Mouse (Mus musculus) left cerebral cortex, adult 11 months (tissue): Measurements from ENCODE around the gene Atp6v0b.
A peak's percentile ranks its signal among the peaks of the same experiment; 100 is the strongest.

Source experiments
- DNase-seq: peaks from one replicate; pipeline ENCODE4 v3.0.0; 2022; ENCODE audit warnings: low spot score

Atp6v0b gene

DNA sequence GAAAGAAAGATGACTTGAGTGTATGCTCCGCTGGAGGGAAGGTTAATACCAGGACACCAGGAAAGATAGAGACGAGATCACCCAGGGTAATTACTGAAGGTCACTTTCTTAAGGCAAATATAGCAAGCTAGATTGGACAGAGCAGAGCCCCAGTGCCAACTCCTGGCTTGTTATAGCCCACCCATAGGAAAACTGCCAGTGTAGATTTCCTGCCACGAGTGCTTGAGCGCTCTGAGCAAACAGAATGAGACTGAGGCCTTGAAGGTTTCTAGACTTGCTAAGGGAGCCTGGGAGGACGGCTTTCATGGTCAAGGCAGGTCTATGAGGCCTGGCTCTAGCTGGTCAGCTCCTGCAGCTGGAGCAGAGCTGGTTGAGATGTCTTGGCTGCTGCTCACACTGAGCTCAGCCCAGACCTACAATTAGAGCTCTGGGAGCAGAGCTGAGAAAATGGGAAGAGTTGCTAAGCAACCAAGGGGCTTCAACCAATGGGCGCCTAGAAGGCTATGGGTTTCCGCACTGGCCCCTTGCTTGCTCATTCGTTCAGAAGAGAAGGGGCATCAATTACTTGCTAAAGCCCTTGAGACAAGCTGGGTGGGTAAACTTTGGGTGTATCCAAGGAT lies 21.8 kb upstream of the Atp6v0b start:
- no peak for DNase-seq

DNA sequence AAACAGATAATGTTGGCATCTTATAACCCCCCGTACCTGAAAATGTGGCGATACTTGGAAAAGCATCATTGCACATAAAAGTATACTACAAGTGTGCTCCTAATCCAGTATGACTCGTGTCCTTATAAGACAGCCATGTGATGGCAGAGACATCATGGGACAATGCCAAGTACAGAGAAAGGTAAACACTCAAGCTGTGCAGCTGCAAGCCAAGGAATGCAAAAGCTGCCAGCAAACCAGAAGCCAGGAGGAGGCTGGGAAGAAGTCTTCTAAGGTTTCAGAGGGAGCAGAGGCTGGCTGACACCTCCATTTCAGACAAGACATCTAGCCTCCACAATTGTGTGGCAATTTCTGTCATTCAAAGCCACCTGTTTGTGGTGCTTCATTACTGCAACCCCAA lies 19.1 kb upstream of the Atp6v0b start:
- no peak for DNase-seq

DNA sequence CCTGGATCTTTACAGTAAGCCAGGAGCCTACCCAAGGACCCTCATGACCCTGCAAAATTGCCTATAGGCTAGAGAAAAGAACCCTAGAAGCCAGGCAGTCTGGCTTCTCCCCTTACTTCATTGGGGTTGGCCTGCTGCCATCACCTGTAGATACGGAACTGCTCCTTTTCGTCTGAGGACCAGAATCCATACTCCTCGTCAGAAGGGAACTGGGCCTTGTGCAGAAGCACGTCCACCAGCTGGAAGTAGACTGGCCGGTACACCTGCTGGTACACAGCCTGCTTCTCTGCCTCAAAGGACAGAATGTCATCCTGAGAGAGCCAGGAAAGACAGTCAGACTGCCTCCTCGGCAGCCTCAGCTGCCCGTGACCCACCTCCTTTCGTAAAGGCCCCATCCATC lies 17.6 kb upstream of the Atp6v0b start:
- no peak for DNase-seq

DNA sequence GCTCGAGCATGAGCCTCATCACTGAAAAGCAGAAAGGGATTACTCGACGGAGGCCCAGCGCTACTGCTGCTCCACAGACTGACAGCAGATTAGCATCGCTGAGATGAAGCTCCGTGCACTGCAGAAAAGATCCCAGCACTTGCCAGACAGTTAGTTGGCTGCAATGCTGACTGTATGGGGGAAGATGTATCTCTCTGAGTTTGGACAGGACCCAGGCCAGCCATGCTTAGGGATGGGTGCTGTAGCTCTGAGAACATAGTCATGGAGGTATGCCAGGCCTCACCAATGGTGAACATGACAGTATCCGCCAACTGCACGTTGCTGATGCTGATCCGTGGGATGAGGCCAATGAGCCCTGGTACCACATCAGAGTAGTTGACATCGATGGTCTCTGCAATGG lies 17.0 kb upstream of the Atp6v0b start:
- no peak for DNase-seq

DNA sequence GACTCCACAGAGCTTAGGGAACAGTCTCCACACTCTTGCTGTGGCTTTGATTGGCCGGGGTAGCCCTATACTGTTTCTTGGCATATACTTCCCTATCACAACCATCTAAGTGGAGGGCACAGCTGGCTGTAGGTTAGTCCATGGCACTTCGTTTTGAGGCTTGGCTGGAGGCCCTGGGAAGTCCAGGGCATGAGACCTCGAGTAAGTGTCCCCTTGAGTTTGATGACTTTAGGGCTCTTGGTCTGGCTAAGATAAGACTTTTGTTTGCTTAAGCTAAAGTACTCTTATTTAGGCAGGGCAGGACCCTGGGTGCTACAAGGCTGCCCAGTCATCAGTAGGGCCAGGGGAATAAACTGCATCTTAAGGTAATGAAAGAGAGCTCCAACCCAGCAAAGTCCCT lies 11.0 kb upstream of the Atp6v0b start:
- no peak for DNase-seq

DNA sequence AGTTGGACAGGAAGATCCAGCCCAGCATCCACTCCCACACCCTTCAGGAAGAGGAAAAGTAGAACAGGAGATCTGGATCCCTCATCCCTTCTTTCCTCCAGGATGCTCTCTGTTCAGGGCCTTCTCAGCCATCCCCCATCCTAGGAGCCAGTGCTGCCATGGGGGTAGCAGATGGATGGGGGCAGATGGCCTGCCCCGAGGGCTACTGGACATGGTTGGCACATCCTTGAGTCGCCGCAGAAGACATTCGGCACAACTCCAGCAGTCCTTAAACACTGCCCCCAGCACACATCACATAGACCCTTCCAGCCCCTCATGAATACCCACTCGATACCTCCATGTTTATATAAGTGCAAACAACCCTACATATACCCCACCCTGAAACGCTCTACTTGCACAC lies 8.9 kb upstream of the Atp6v0b start:
- DNase-seq: no peak

DNA sequence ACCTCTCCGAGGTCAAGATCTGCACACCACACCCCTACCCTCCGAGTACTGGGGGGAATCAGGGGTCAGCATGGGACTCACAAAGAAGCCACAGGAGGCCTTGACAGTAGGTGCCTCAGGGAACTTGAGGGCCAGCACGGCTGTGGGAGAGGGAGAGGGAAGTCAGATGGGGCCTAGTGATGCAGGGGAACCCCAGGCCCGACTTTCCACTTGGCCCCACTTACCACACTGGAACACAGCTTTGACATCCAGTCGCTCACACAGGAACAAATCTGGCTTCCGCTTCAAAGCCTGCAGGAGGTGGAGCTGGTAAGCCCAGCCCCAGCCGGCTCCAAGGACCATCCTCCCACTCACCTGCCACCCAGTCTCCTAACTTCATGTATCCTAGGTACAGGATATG lies 8.2 kb upstream of the Atp6v0b start:
- no peak for DNase-seq

DNA sequence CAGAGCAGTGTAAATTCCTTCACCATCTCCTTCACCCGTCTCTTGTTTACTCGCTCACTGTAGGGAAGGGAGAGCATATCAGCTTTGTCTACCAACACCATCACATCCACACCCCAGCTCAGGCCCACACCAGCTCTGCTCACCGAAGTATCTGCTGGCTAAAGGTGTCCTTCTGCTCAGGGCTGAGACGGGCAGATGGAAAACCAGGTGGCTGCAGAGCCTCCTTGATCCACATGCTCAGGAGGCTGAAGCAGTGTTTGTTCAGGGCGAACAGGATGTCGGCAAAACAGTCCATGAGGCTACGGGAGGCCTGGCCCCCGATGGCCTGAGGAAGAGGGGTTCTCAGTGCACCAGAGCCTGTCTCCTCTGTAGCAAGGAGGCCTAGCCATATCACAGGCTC lies 7.5 kb upstream of the Atp6v0b start:
- no peak for DNase-seq

DNA sequence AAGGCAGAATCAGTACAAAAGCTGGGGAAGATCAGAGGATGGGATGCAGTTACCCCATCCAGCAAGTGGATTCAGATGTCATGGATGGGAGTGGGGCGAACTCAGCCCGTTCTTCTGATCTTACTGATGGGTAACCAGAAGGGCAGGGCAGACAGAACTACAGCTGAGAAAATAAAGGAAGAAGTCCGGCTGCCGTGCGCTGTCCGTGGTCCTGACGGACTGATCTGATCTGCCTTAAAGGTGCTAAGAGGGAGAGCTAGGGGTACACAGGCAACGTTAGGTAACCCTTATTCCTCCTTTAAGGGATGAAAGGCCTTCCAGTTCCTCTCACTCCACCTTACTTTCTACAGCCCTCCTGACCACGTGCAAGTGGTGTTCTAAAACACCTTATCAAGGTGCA lies 6.2 kb upstream of the Atp6v0b start:
- no peak for DNase-seq

DNA sequence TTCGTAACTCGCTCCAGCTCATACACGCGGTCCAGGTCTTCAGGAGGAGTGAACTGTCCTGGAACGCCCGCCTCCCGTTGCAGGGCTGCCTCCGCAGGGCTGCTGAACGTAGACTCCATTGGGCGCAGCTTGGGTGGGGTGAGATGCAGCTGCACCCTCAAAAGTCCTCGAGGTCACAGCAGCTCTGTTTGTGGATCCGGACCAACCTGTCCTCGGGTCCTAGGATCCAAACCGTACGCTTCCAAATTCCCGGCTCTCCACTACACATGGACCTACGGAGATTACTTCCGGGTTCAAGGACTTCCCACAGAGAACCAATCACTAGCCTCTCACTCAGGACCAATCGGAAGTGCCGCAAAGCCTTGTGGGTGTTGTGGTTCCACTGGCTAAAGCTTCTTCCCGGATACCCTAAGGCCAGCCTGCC lies 4.6 kb upstream of the Atp6v0b start, which contains the start of gene Dph2:
TSS of gene Dph2 (minus strand) at position 295 of the 424 bp plus-strand sequence.
- DNase-seq: peak; percentile 85

DNA sequence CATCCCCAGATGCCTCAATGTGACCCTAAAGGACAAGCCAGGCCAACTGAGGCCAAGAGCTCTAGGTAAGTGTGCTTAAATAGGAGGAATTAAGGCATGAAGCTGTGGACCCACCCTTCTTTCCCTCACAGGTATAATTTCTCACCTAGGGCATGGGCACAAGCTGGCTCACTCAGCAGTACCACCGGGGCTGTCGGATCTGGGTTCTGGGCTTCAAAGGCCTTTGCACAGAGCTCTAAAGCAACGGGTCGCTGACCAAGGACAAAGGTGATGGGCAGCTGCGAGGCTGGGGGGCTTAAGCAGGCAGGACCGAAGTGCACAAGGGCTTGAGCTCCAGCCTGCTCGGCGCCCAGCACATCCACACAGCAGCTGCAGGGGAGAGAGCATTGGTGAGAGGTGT lies 3.6 kb upstream of the Atp6v0b start:
- DNase-seq: no peak

DNA sequence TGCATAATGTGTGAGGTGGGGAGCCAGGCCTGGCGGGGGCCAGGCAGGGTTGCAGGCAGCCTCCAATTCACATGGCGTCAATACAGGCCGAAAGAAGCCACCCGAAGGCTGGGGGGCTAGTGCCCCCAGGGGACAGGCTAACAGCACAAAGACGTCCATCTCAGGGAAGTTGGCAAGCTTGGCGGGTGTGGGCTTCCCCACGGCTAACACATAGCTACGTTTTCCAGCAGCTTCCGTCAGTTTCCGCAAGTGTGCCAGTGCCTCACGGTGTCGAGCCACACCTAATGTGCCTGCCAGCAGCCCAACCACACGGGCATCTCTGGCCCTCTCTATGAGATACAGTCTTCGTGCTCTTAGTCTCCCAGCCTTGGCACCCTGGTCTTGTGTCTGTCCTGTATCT lies 2.9 kb upstream of the Atp6v0b start:
- DNase-seq: no peak

DNA sequence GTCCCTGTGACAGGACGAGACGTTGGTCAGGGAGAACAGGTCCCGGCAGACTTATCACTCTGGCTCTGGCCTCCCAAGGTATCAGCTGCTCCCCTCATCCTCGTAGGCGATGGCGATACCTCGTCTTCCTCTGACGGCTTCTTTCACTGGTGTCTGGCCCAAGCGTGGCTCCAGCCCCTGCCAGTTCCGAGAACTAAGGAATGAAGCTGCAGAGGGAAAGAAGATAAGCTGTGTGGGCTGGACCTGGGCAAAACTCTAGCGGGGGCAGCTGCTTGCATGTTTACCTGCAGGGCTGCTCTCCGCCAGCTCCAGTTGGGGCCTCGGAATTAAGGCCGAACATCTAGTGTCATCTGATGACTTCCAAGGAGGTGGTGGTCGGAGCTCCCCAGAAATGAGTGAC lies 2.3 kb upstream of the Atp6v0b start:
- no peak for DNase-seq

DNA sequence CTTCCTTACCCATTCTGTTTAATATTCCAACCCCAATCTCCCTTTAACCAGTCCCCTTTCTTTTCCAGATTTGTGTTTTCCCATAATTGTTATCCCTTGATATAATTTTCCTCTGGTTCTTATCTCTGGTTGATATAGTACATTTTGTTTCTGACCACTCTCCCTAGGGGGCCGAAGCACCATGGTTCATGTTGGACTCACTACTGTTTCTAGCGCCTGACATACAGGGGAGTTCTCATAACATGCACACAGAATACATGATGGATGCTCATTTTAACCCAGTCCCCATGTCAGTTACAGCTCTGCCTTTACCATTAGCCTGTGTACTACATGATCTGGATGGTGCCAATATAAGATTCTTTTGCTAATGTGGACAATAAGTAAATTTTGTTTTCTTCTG lies 787 bp upstream of the Atp6v0b start:
- DNase-seq: no peak

DNA sequence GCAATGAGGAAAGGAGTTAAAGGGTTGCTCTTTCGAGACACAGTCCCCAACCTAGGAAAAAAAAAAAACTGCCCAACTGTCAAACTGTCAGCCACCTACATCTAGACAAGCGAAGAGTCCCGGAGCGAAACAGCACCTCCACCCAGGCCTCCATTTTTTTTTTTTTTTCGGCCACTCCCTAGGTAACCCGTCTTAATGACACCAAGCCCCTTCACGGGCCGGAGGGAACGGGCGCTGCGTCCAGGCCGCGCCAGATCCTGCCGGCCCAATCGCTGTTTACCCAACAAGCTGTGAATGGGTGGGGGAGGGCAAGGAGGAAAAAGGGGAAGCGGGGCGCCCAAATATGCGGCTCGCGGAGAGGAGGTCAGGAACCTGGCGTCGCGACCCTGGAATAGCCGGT lies 489 bp downstream of the Atp6v0b start:
- no peak for DNase-seq

DNA sequence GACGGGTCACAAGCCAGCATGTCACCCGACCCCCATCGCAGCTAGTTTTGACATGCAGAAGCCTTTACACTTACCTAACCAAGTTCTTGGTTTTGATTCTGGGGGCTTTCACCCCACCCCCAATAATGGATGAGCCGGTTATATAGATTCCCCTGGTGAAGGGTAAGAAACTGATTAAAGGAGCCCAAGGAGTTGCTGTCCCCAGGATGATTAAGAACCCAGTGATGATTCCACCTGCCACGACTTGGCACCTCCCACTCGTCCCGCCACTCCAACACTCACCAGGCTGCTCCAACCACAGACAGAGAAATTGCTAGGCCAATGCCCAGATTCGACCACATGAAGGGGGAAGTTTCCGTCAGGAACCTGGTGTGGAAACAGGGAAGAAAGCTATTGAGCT lies 1.1 kb downstream of the Atp6v0b start:
- no peak for DNase-seq

DNA sequence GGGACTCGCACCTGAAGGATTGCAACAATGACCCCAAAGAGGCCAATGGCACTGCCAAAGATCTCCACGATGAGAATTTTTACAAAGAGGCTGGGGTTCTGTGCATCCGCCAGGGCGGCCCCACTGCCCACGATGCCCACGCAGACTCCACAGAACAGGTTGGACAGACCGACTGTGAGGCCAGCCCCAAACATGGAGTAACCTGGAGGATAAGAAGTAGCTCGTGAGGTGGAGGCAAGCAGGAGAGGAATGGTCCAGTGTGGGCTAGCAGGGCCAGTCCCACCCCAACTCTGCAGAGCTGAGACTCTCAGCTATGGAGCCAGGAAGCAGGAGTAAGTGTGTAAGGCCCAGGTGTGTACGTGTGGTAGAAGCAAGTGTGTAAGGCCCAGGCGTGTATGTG lies 2.0 kb downstream of the Atp6v0b start:
- DNase-seq: no peak

DNA sequence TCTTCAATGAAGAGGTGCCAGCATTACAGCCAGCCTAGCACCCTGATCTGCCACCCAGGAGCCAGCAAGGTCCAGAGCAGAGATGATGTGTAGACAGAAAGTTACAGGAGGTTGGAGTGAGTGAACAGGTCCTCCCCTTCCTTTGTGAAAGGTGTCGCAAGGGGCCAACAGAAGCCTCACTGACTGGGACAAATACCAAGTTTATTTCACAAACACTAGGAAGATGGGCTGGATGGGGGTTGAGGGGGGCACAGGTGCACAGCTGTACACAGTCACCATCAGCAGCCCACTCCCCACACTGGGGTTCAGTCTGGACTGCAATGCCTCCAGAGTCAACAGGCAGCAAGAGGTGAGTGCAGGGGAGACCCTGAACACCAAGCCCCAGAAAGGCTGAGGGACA lies 3.0 kb downstream of the Atp6v0b start:
- no peak for DNase-seq

DNA sequence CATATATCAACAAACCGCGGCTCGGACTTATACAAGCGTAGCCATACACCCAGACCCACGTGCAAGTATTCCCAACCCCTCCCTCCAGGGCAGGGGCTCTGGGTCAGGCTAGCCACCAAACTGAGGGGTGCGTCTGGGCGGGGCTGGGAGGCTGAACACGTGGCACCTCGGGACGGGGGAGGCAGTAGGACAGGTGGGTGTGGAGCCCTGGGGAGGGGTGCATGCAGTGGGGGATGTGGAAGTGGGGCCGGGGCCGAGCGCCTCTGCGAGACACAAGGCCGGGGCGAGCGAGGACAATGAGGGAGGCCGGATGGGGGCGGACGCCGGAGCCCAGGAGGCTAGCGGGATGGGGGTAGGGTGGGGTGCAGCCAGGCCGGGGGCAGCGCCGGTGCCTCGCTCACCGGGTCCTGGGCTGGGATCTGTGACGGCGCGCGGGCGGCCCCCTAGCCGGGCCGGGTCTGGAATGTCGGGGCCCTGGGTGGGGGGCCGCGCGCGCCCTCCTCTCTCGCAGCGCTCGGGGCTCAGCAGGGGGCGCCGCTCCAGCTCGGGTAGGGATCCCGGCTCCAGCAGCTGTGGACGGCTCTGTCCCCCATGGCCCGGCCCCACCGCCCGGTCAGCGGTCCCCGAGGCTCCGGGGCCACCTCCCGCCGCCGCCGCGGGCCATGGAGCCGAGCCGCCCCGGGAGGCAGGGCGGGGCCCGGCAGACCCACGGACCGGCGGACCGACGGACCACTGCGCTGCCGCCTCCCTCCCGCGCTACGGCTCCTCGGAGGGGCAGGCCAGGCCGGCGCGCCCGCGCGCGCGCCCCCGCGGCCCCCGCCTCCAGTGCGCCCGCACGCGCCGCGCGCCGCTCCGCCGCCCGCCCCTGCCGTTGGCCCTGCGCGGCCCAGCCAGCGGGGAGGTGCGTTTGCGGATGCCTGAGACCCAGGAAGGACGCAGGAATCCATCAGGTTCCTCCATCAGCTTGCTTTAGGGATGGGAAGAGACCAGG lies 4.1 kb downstream of the Atp6v0b start, which contains the start of gene B4galt2:
TSS of gene B4galt2 (minus strand) at position 787 of the 991 bp plus-strand sequence.
- no peak for DNase-seq

DNA sequence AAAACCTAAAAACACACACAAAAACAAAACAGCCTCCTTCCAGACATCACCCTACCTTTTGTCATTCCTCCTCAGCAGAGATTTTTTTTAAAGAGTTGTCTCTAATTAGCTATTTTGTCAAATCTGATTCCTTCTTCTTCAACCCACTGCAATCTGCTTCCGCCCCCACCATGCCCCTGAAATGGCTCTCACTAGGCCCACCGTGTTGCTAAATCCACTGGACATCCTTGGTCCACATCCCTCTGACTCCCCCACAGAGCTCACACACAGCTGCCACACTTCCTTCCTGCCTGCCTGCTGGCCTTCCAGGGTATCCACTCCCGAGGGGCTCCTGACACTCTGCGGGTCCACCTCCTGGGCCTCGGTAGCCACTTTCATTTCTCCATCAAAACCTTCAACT lies 8.4 kb downstream of the Atp6v0b start:
- DNase-seq: no peak

DNA sequence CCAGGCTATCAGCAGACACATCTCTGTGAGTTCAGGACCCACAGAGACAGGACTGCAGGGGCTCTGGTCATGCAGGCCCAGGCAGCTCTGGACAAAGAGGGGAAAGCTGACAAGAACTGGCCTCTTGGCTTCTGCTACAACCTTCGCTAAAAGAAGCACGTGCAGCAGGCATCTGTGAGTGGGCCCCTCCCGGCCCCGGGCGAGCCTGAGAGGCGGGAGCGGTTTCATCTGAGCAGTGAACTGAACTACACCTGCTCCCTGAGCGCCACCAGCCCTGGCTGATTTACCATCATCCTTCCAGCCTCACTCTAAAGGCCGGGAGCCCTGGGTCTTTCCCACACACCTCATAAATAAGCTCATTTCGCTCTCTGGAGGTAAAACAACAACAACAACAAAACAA lies 8.8 kb downstream of the Atp6v0b start:
- DNase-seq: no peak

DNA sequence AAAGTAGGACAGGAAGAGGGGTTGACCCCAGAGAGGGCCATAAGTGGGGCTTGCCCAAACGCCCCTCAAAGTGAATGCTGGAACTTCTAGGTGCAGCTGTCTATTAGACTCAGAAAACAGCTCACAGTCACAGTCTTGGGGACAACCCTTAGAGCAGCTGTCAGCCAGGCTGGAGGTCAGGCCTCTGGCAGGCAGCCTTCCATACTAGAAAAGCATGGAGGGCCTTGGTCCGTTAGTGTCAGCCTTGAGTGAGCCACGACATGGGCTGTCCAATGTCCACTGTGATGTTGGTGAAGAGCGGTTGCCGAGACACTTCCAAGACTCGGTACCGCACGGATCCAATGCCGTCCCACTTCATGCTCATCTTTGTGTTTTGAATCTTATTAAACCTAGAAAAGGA lies 13.5 kb downstream of the Atp6v0b start:
- DNase-seq: no peak

DNA sequence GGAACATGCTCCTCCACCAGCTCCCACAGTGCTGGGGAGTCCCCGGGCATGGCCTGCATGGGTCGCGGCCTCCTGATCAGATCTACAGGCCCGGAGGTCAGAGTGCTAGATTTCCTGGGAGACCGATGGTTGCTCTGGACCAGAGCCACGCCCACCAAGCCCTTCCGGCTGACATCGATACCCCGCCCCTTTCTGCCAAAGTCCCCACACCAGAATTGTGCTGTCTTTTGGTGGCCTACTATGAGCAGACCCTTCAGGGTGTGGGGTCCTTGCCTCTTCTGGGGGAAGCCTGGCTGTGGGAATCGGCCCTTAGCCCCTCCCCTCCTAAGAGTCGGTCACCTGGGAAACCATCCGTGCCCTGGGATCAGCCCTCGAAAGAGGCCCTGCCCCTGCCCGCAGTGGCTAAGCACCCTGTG lies 14.7 kb downstream of the Atp6v0b start, which contains the start of gene Ccdc24:
TSS of gene Ccdc24 (minus strand) at position 87 of the 416 bp plus-strand sequence.
- DNase-seq: no peak
